Mouse (Mus musculus): ENCODE measurements at regions not wholly inside any gene's neighbourhood (a gene's known extent, or its start where the extent isn't known, plus 50 kb on each side); places are given as distances from the start of the nearest gene placed in this dataset.

DNA sequence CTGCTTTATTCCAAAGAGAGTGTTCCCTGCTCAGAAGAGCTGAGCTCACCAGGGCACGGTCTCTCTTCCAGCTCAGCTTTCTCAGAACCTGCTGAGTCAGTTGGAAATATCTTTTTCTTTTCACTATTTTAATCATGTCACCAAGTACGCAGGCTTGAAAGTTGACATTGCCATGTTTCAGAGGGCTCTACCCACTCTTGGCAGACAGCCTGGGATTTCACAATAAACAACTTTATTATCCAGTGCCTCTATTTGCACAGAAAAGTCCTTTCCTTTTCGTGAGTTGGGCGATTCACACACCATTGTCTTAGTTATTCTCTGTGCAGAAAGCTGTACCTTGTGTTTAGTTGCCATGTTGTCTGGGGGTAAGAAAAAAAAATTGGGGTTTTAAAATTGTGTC lies 54.0 kb upstream of the Pabpc6 start:
- no peak overlapping the region for H3K4me3 ChIP-seq (ENCODE audit: low read depth, low read length)
- H3K27me3 ChIP-seq (ENCODE audit: control insufficient read depth, insufficient read depth, low read length): no peaks in the 10 kb centered on the region
- H3K36me3 ChIP-seq (ENCODE audit: control insufficient read depth, insufficient read depth, low read length): no peaks in the 10 kb centered on the region
- H3K27ac ChIP-seq (ENCODE audit: low read depth, low read length): no peak overlapping the region
- 56% methylated on average over 4 of the region's 4 CpGs for WGBS (ENCODE audit: insufficient replicate concordance)
- no peaks in the 10 kb centered on the region for H3K9me3 ChIP-seq (replicated peaks; ENCODE audit: control insufficient read depth, low read length)
- H3K9ac ChIP-seq (ENCODE audit: low read depth, low read length): no peak overlapping the region
- H3K4me2 ChIP-seq: no peak overlapping the region
- ATAC-seq (replicated peaks; ENCODE audit: insufficient number of reproducible peaks, low FRiP score, low TSS enrichment): no peak
- H3K4me1 ChIP-seq (ENCODE audit: control insufficient read depth, insufficient read depth, low read length): no peaks in the 10 kb centered on the region

DNA sequence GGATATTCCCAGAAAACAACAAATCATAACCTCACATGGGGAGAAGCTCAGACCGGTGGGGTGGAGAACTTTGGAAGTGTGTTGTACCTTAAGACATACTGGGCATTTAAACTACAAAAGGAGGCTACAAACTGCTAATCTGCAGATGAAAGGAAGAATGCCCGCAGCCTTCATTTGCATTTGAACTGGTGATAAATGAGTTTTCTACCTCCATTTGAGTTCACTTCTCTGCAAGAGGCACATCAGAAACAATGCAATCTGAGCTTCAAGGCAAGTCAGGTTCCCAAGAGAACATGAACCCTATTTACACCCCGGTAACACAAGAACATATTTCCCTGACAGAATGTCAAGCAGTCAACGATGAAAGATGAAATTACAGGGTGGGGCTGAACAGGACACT lies 53.2 kb upstream of the Pabpc6 start:
- H3K4me3 ChIP-seq (ENCODE audit: low read depth, low read length): no peak overlapping the region
- no peak for ATAC-seq (replicated peaks; ENCODE audit: insufficient number of reproducible peaks, low FRiP score, low TSS enrichment)
- H3K36me3 ChIP-seq (ENCODE audit: control insufficient read depth, insufficient read depth, low read length): no peaks in the 10 kb centered on the region
- no peaks in the 10 kb centered on the region for H3K9me3 ChIP-seq (replicated peaks; ENCODE audit: control insufficient read depth, low read length)
- WGBS (ENCODE audit: insufficient replicate concordance): 9% methylated on average over 4 of the region's 4 CpGs
- H3K9ac ChIP-seq (ENCODE audit: low read depth, low read length): no peak overlapping the region
- H3K27me3 ChIP-seq (ENCODE audit: control insufficient read depth, insufficient read depth, low read length): no peaks in the 10 kb centered on the region
- H3K4me1 ChIP-seq (ENCODE audit: control insufficient read depth, insufficient read depth, low read length): no peaks in the 10 kb centered on the region
- no peak overlapping the region for H3K27ac ChIP-seq (ENCODE audit: low read depth, low read length)
- no peak overlapping the region for H3K4me2 ChIP-seq

Data from heart, embryonic 11.5 days (tissue).